Mouse (Mus musculus) myocyte (in vitro differentiated cells): ENCODE measurements around the gene Hist1h2bl. TPM values are rescaled to one million over a fixed set of nuclear protein-coding genes. Genes with fewer than 3 reads are reported as not detected.
A peak's percentile ranks its signal among the peaks of the same experiment; 100 is the strongest.

Source experiments
- H3K27me3 ChIP-seq: one replicate; pipeline ENCODE4 v1.6.1; 2011; ENCODE audit not compliant: control insufficient read depth, insufficient read depth, insufficient read length
- H3K36me3 ChIP-seq: one replicate; pipeline ENCODE4 v1.6.1; 2011; ENCODE audit not compliant: control insufficient read depth, insufficient read depth
- H3K4me2 ChIP-seq: one replicate; pipeline ENCODE4 v1.6.1; 2011; ENCODE audit warnings: low read depth, control low read depth
- H3K4me3 ChIP-seq: one replicate; pipeline ENCODE4 v1.5.1; 2011; ENCODE audit warnings: mild to moderate bottlenecking, control low read depth, moderate library complexity
- H3K79me2 ChIP-seq: one replicate; pipeline ENCODE4 v1.6.1; 2011; ENCODE audit not compliant: control insufficient read depth, insufficient read depth
- H3ac ChIP-seq: one replicate; pipeline ENCODE4 v1.6.1; 2011; ENCODE audit not compliant: control insufficient read depth, insufficient read length
- CEBPB ChIP-seq: IDR thresholded peaks from 2 replicates; pipeline ENCODE4 v1.6.1; 2011; ENCODE audit warnings: mild to moderate bottlenecking, moderate library complexity; ENCODE audit not compliant: poor library complexity, insufficient read depth, severe bottlenecking
- E2F4 ChIP-seq: IDR thresholded peaks from one replicate; pipeline ENCODE4 v1.6.1; 2011; ENCODE audit warnings: mild to moderate bottlenecking, control low read depth, moderate library complexity; ENCODE audit not compliant: insufficient read depth
- MAX ChIP-seq: IDR thresholded peaks from one replicate; pipeline ENCODE4 v1.6.1; 2011; ENCODE audit warnings: low read depth, mild to moderate bottlenecking, control low read depth
- MYOD1 ChIP-seq, 3 experiments: IDR thresholded peaks; one replicate each; pipeline ENCODE4 v1.6.1; 2011; ENCODE audit warnings: control low read depth in 2 of 3, low read depth in 2 of 3, mild to moderate bottlenecking in 2 of 3, moderate library complexity in 1 of 3; ENCODE audit not compliant: insufficient read length in 2 of 3, control insufficient read depth in 1 of 3
- MYOG ChIP-seq, 3 experiments: IDR thresholded peaks; one replicate each; pipeline ENCODE4 v1.6.1; 2011; ENCODE audit warnings: control low read depth in 2 of 3, low read depth in 2 of 3, mild to moderate bottlenecking in 2 of 3; ENCODE audit not compliant: insufficient read length in 2 of 3, control insufficient read depth in 1 of 3, insufficient read depth in 1 of 3
- POLR2A ChIP-seq: IDR thresholded peaks from one replicate; pipeline ENCODE4 v1.6.1; 2011; ENCODE audit warnings: low read depth, mild to moderate bottlenecking, control low read depth, moderate library complexity; ENCODE audit not compliant: insufficient read length
- POLR2AphosphoS2 ChIP-seq: IDR thresholded peaks from one replicate; pipeline ENCODE4 v1.6.1; 2011; ENCODE audit warnings: low read depth, control low read depth; ENCODE audit not compliant: insufficient read length
- REST ChIP-seq: IDR thresholded peaks from one replicate; pipeline ENCODE4 v1.6.1; 2011; ENCODE audit warnings: mild to moderate bottlenecking, control low read depth, moderate library complexity; ENCODE audit not compliant: insufficient read depth, insufficient read length
- SRF ChIP-seq: IDR thresholded peaks from one replicate; pipeline ENCODE4 v1.6.1; 2011; ENCODE audit warnings: low read depth; ENCODE audit not compliant: control insufficient read depth, insufficient read length
- TCF12 ChIP-seq: IDR thresholded peaks from one replicate; pipeline ENCODE4 v1.6.1; 2011; ENCODE audit warnings: mild to moderate bottlenecking, control low read depth; ENCODE audit not compliant: poor library complexity, insufficient read depth, severe bottlenecking
- TCF3 ChIP-seq: IDR thresholded peaks from one replicate; pipeline ENCODE4 v1.6.1; 2011; ENCODE audit warnings: low read depth, control low read depth; ENCODE audit not compliant: insufficient read length
- USF1 ChIP-seq: IDR thresholded peaks from one replicate; pipeline ENCODE4 v1.6.1; 2011; ENCODE audit warnings: low read depth, mild to moderate bottlenecking, control low read depth, moderate library complexity
- polyA plus RNA-seq: library from polyadenylated mRNA; unstranded; fragments of >200 nt; fragmentation: generic; extraction: Trizol; gene quantifications from one replicate; pipeline ENCODE4 v1.2.1, GENCODE M21; 2012; ENCODE audit warnings: missing spikeins

Gene Hist1h2bl
- polyA plus RNA-seq, 1 experiment = 2.7 TPM

DNA sequence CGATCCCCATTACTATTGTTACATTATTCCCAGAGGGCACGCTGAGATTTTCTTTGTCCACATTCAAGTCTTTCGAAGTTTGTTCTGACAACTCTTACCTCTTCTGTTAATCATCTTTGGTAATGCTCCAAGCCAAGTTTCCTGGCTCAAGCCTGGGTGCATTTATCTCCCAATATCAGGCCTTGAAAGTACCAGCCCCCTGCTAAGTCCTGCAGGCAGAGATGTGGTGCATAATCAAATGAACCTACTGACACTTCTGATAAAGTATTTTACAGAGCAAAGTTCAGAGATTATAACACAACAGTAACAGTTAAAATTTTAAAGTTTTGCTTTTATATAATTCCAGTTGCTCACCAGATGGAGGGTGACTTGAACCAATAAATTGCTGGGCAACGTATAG lies 4.2 kb downstream of the Hist1h2bl start:
- Histone ChIP-seq H3ac (no peak overlapping the region), H3K36me3 (no peaks in the 10 kb centered on the region), H3K79me2 (no peaks in the 10 kb centered on the region), H3K4me3 (peak overlapping the region; percentile 48), H3K4me2 (peak overlapping the region; percentile 97), H3K27me3 (no peaks in the 10 kb centered on the region)
- no peak for TF ChIP-seq E2F4
- no peak for TF ChIP-seq MAX
- no peak for TF ChIP-seq TCF12
- no peak for TF ChIP-seq REST
- TF ChIP-seq USF1 = no peak
- TF ChIP-seq TCF3 = no peak
- TF ChIP-seq CEBPB = no peak
- no peak for TF ChIP-seq SRF
- TF ChIP-seq MYOD1 (IDR thresholded peaks at IDR 0.05; ENCODE audit: control insufficient read depth in 1 of 3, insufficient read length in 2 of 3, low read depth in 2 of 3) = no peak
- TF ChIP-seq POLR2A = no peak
- TF ChIP-seq MYOG (IDR thresholded peaks at IDR 0.05; ENCODE audit: control insufficient read depth in 1 of 3, insufficient read depth in 1 of 3, insufficient read length in 2 of 3, low read depth in 2 of 3) = no peak

GRCm38 (mm10) chr13:21710821-21711525 lies 5.0 kb downstream of the Hist1h2bl start:
- peak overlapping the region; percentile 48 for H3K4me3 ChIP-seq
- no peaks in the 10 kb centered on the region for H3K36me3 ChIP-seq
- H3K79me2 ChIP-seq = no peaks in the 10 kb centered on the region
- no peaks in the 10 kb centered on the region for H3K27me3 ChIP-seq
- H3K4me2 ChIP-seq = peak overlapping the region; percentile 97
- no peak for TF ChIP-seq USF1
- H3ac ChIP-seq = no peak overlapping the region

DNA sequence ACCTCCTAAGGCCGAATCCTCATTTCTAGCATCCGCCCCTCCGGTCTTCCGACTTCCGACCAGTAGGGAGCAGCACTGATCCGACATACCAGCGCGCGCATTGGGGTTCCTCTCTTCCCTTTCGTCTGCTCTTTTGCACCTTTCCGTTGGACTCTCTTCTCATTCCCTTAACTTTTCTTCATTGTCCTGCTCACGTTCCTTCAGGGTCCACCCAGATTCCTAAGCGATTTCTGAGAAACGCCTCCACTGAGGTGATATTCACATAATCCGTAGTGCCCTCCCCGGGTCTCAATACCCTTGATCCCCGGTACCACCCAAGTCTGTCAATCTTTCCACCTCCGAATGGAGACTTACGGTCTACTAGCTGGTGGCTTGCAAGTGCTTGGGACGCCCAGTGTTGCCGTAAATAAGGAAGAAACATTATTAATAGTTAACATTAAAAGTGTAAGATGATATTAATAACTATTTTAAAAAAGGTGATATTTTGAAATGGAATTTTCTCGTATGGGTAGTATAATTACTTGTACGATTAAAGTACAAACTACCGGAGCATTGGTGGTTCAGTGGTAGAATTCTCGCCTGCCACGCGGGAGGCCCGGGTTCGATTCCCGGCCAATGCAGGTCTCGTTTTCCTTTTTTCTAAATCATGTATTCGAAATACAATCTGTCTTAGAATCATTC lies 5.8 kb downstream of the Hist1h2bl start:
- peak overlapping the region; percentile 48 for H3K4me3 ChIP-seq
- no peaks in the 10 kb centered on the region for H3K27me3 ChIP-seq
- no peaks in the 10 kb centered on the region for H3K36me3 ChIP-seq
- no peak overlapping the region for H3ac ChIP-seq
- no peaks in the 10 kb centered on the region for H3K79me2 ChIP-seq
- TF ChIP-seq TCF3 = no peak
- TF ChIP-seq POLR2AphosphoS2 = no peak
- no peak for TF ChIP-seq MYOD1 (IDR thresholded peaks at IDR 0.05; ENCODE audit: control insufficient read depth in 1 of 3, insufficient read length in 2 of 3, low read depth in 2 of 3)
- no peak for TF ChIP-seq E2F4
- TF ChIP-seq SRF = no peak
- no peak for TF ChIP-seq MAX
- TF ChIP-seq MYOG (IDR thresholded peaks at IDR 0.05; ENCODE audit: control insufficient read depth in 1 of 3, insufficient read depth in 1 of 3, insufficient read length in 2 of 3, low read depth in 2 of 3) = no peak
- TF ChIP-seq USF1 = no peak
- no peak for TF ChIP-seq POLR2A
- no peak for TF ChIP-seq TCF12
- H3K4me2 ChIP-seq = peak overlapping the region; percentile 97

DNA sequence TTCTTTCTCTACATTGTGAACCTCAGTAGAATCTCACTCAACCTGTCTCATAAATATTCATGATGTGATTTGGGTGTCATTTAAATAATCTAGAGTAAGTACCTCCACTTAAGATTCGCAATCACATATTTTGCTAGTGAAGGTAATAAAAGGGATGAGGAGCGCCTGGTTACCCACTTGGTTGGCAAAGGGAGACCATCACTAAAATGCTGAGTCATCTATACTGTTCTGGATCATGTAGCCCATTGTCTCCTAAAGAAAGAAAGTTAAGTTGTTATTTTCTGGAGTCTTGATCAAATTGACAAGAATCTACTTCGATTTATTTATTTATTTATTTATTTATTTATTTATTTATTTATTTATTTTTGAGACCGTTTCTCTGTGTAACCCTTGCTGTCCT lies 9.3 kb downstream of the Hist1h2bl start:
- Histone ChIP-seq H3K4me3 (no peak overlapping the region), H3K4me2 (no peak overlapping the region), H3ac (no peak overlapping the region), H3K36me3 (no peaks in the 10 kb centered on the region), H3K79me2 (no peaks in the 10 kb centered on the region), H3K27me3 (no peaks in the 10 kb centered on the region)
- TF ChIP-seq POLR2AphosphoS2 = no peak
- TF ChIP-seq TCF3 = no peak
- TF ChIP-seq POLR2A = no peak
- no peak for TF ChIP-seq MAX
- no peak for TF ChIP-seq TCF12
- TF ChIP-seq REST = no peak
- no peak for TF ChIP-seq SRF
- TF ChIP-seq MYOD1 (IDR thresholded peaks at IDR 0.05; ENCODE audit: control insufficient read depth in 1 of 3, insufficient read length in 2 of 3, low read depth in 2 of 3) = no peak
- TF ChIP-seq CEBPB = no peak

GRCm38 (mm10) chr13:21697811-21698210 lies 18.1 kb downstream of the Hist1h2bl start, which contains the start of gene Olfr1359:
Olfr1359 (plus strand) TSS chr13:21698111.
- H3K79me2 ChIP-seq = no peaks in the 10 kb centered on the region
- H3K36me3 ChIP-seq = no peaks in the 10 kb centered on the region
- H3K4me3 ChIP-seq = no peak within 1 kb of the TSS
- no peak within 1 kb of the TSS for H3ac ChIP-seq
- TF ChIP-seq USF1 (no peak), REST (no peak), TCF12 (no peak), TCF3 (no peak), POLR2A (no peak), CEBPB (no peak), MYOG (IDR thresholded peaks at IDR 0.05; ENCODE audit: control insufficient read depth in 1 of 3, insufficient read depth in 1 of 3, insufficient read length in 2 of 3, low read depth in 2 of 3) (no peak), E2F4 (no peak), MYOD1 (IDR thresholded peaks at IDR 0.05; ENCODE audit: control insufficient read depth in 1 of 3, insufficient read length in 2 of 3, low read depth in 2 of 3) (no peak), SRF (no peak), MAX (no peak)
- H3K4me2 ChIP-seq = no peak within 1 kb of the TSS
- no peaks in the 10 kb centered on the region for H3K27me3 ChIP-seq
